Mouse (Mus musculus): Measurements from ENCODE around the gene Sap30bp. TPM values are rescaled to one million over a fixed set of nuclear protein-coding genes. Genes with fewer than 3 reads are reported as not detected.

Gene Sap30bp
- total RNA-seq, 2 experiments from 2014 or later = 25.7 to 29.0 TPM

GRCm38 (mm10) chr11:116004840-116005700 is 72.0 kb downstream of the Sap30bp start:
- DNase-seq = peak; percentile 89

- no peak for DNase-seq
Observed at GRCm38 (mm10) chr11:116005701-116006419, 72.8 kb downstream of the Sap30bp start.

GRCm38 (mm10) chr11:116007095-116007850 is 74.2 kb downstream of the Sap30bp start:
- no peak for DNase-seq

- DNase-seq = no peak
Observed at GRCm38 (mm10) chr11:116008411-116008810, 75.3 kb downstream of the Sap30bp start.

GRCm38 (mm10) chr11:116008832-116009375 is 75.8 kb downstream of the Sap30bp start:
- DNase-seq = no peak

DNA sequence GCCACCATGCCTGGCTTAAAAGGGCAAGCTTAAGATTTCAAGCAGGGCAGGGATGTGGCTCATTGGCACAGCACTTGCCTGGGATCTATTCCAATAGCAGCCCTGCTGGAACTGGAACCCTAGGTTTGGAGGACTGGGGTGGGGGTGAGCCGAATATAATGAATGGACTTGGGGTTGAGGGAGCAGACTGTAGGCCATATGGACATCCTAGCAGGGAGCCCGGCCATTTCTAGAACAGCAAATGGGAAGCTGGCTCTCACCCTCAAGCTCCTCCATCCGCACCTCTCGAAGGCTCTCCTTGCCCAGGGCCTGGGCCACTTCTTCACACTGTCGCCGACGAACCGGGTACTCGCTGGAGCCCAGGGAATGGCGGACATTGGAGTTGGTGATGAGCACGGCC is 76.6 kb downstream of the Sap30bp start:
- DNase-seq = no peak

- no peak for DNase-seq
Observed at GRCm38 (mm10) chr11:116010146-116010545, 77.1 kb downstream of the Sap30bp start.

DNA sequence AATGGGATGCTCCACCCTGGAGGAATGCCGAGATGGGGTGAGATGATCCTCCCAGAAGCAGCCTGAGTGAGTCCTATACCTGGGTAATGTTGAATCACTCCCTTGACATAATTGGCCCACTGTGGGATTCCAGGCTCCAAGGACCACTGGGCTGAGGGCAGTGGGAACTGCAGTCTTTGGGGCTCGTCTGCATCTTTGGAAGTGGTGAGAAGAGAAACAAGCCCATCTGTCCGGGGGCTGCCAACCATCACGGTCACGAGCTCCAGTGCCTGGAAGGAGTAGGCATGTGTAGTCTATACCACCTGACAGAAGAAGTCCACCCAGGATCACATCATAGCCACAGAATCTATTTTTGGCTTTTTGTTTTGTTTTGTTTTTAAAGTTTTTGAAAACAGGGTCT is 77.9 kb downstream of the Sap30bp start:
- DNase-seq = no peak

- DNase-seq = no peak
Observed at GRCm38 (mm10) chr11:116011529-116012261, 78.6 kb downstream of the Sap30bp start.

DNA sequence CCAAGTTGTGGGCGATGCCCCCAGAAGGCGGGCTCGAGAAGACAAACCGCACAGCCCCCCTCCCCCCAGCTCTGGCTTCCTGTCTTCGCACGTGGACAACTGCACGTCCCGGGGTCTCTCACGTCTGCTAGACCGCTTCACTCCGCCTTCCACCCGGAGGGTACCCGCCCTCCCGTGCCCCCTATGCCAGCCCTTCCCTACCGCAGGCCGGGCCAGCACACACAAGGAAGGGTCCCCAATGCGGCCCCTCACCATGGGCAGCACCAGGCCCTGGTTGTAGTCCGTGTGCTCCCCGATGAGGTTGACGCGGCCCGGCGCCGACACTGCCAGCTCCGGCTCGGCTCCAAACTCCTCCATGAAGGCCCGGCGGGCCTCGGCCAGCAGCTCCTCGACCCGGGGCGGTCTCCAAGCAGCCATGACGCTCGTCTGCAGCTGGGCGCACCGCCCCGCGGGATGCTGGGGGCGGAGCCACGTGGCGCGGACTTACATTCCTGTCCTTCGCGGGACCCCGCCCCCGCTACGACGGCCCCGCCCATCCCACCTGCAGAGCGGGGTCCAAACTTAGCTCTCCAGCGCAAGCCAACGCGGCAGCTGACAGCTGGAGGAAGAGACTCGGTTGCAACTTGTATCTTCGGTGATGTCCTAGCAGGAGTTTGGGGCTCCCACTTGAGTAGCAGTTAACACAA is 79.3 kb downstream of the Sap30bp start, which contains the start of gene Galk1:
Gene Galk1, minus strand, starts transcription at position 458 of the 686 bp plus-strand sequence.
- DNase-seq = peak; percentile 93

DNA sequence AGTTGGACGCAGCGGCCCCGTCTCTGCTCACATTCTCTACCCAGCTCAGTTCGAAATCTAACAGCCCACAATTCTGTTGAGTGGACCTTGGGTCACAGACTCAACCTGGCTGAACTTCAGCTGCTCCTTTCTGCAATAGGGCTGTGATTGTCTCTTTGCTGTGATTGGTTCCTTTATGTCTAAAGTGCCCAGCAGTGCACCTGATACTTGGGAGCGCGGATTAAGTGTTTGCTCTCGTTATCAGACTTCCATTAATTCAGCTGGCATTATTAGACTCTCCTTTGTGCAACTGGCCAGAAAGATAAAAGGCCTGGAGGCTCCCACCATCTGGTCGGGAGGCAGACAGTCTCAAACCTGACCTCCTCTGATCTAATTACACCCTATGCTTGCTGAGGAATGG is 81.7 kb downstream of the Sap30bp start:
- no peak for DNase-seq

Other genes with a start within 250 kb of the Sap30bp start
- 100 to 1,000 TPM; 119 to 134 TPM for gene Grb2, start 224.7 kb upstream of the Sap30bp start, total RNA-seq (2021)
- gene Tmem94, start 167.8 kb upstream of the Sap30bp start, total RNA-seq (2021) = 100 to 1,000 TPM; 103 to 108 TPM
- gene Caskin2, start 119.6 kb upstream of the Sap30bp start, total RNA-seq (2021) = 10 to 100 TPM; 51.7 to 58.8 TPM
- 10 to 100 TPM; 13.0 to 14.2 TPM for gene Tsen54, start 118.6 kb upstream of the Sap30bp start, total RNA-seq (2021)
- 10 to 100 TPM; 20.0 to 21.2 TPM for gene Llgl2, start 109.2 kb upstream of the Sap30bp start, total RNA-seq (2021)
- gene Myo15b, start 74.9 kb upstream of the Sap30bp start, total RNA-seq (2021) = under 1 TPM; 0.16 to 0.19 TPM
- 10 to 100 TPM; 28.7 to 29.9 TPM for gene Smim5, start 33.3 kb upstream of the Sap30bp start, total RNA-seq (2021)
- gene Smim6, start 21.3 kb upstream of the Sap30bp start, total RNA-seq (2021) = under 1 TPM in 1 of 2 experiments, not detected in 1; 0.27 TPM
- 1 to 10 TPM; 8.0 to 10.0 TPM for gene Recql5, start 195 bp downstream of the Sap30bp start, total RNA-seq (2021)
- 1 to 10 TPM; 5.0 to 5.4 TPM for gene Itgb4, start 41.4 kb downstream of the Sap30bp start, total RNA-seq (2021)
- gene Galk1, start 79.4 kb downstream of the Sap30bp start, total RNA-seq (2021) = 10 to 100 TPM; 52.9 to 54.3 TPM
- 100 to 1,000 TPM; 466 to 502 TPM for gene H3f3b, start 94.7 kb downstream of the Sap30bp start, total RNA-seq (2021)
- 10 to 100 TPM; 22.3 to 25.0 TPM for gene Unk, start 97.0 kb downstream of the Sap30bp start, total RNA-seq (2021)
- gene Unc13d, start 144.7 kb downstream of the Sap30bp start, total RNA-seq (2021) = under 1 TPM; 0.88 to 0.95 TPM
- 100 to 1,000 TPM; 107 TPM for gene Wbp2, start 153.7 kb downstream of the Sap30bp start, total RNA-seq (2021)
- gene Trim47, start 193.9 kb downstream of the Sap30bp start, total RNA-seq (2021) = 10 to 100 TPM; 47.1 to 50.9 TPM
- gene Trim65, start 197.8 kb downstream of the Sap30bp start, total RNA-seq (2021) = 1 to 10 TPM; 4.3 to 4.8 TPM
- 10 to 100 TPM; 52.5 to 55.3 TPM for gene Mrpl38, start 205.6 kb downstream of the Sap30bp start, total RNA-seq (2021)
- gene Fbf1, start 234.9 kb downstream of the Sap30bp start, total RNA-seq (2021) = 10 to 100 TPM; 20.2 to 21.5 TPM